Mouse (Mus musculus): ENCODE results near the gene Casp9.

Gene Casp9

DNA sequence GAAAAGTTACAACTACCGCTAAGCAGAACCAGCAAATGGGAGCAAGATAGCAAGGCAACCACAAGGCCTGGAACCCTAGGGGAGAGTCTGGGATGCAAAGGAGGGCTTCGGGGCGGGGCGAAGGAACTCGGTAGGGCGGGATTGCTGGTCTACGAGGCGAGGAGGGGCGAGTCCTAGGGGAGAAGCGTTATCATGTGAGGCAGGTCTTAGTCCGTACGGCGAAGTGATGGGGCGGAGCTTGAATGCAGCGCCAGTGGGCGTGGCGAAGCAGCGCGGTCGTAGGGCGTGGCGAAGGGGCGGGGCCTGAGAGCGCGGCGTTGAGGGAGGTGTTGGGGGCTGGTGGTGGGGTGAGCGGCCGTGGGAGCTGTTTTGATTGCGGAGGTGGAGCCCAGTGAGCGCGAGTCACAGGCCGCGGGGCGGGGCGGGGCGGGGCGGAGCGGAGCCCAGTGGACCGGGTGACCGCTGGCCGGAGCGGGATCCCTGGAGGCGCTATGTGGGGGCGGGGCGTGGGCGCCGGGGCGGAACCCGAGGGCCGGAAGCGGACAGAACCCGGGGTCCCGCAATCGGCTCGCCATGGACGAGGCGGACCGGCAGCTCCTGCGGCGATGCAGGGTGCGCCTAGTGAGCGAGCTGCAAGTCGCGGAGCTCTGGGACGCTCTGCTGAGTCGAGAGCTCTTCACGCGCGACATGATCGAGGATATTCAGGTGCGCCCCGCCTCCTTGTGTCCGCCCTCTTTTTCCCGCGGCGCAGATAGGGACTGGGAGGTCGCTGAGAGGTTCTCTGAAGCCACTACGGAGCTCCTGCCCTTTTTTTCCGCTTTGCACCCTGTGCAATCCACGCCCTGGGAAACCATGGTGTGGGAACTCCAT lies at the start of gene Casp9:
TSS of gene Casp9 (plus strand) at position 331 of the 870 bp plus-strand sequence.
- peak; percentile 99 for DNase-seq (ENCODE audit: low read depth)

GRCm38 (mm10) chr4:141746578-141747346 lies 46.6 kb upstream of the Casp9 start, which contains the start of gene Agmat:
Gene Agmat (plus strand): TSS chr4:141746672.
- no peak for DNase-seq (ENCODE audit: low read depth)

GRCm38 (mm10) chr4:141749557-141749956 lies 43.9 kb upstream of the Casp9 start:
- no peak for DNase-seq (ENCODE audit: low read depth)

DNA sequence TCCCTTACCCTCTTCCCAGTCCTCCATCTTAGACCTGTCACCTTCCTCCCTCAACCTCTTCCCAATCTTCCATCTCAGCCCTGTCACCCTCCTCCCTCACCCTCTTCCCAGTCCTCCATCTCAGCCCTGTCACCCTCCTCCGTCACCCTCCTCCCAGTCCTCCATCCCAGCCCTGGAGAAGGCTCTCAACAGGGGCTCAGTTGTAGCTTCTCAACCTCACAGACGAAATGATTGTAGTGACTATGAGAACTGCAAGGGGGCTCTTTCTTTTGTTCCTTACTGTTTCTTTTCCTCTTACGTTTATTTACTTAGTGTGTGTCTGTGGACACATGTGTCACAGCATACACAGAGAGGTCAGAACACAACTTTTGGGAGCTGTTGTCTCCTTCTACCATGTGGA lies 42.6 kb upstream of the Casp9 start:
- DNase-seq (ENCODE audit: low read depth): no peak

- no peak for DNase-seq (ENCODE audit: low read depth)
Measured at GRCm38 (mm10) chr4:141751419-141752075, 41.9 kb upstream of the Casp9 start.

DNA sequence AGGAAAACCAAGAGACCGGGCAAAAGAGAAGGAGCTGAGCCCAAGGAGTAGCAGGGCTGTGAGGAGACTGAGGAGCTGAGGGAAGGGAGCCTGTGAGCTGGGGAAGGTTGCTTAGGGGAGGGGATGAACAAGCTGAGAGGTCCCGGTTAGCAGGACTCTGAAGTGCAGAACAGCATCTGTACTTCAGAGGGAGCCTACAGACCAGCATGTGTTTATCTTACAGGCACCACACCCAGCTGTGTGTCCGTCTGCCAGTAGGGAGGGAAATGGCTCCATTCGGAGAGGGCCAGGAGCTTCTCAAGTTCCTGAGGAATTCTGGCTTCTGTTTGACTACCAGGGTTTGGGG lies 41.4 kb upstream of the Casp9 start:
- DNase-seq (ENCODE audit: low read depth): no peak

DNA sequence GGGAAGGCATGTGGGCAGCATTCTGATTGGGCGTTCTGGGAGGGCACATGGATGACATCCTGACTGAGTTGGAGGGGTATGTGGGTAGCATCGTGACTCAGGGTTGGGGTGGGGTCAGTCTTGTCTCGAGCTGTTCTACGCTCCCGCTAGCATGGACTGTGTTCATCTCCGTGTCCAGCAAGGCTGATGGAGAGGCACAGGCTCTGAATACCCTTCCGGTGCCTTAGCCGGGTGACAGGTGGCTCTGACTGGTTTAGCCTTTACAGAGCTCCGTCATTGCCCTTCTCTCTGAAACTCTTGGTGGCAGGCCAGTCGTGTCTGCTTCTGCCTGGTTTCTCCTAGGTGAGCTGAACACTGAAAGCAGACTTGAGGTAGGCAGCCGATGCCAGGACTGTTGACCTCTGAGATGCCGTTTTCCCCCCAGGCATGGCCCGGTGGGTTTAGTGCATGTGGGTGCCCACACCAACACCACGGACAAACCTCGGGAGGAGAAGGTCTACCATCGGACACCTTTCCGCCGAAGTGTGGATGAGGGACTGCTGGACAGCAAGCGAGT lies 38.0 kb upstream of the Casp9 start:
- DNase-seq (ENCODE audit: low read depth): no peak

DNA sequence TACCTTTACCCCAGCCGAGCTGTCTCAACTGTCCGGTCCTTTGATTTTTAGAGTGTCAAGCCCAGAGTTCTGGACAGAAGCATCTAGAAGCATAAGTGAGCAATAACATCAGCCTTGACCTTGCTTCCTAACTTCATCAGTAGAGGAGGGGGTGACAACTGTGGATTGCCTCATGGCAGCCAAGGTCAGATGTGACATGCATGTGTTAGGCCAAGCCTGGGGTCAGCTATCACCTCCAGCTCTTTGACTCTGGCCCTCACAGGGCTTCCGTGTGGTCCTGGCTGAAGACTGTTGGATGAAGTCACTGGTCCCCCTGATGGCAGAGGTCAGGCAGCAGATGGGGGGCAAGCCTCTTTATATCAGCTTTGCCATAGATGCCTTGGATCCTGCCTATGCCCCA lies 36.3 kb upstream of the Casp9 start:
- no peak for DNase-seq (ENCODE audit: low read depth)

DNA sequence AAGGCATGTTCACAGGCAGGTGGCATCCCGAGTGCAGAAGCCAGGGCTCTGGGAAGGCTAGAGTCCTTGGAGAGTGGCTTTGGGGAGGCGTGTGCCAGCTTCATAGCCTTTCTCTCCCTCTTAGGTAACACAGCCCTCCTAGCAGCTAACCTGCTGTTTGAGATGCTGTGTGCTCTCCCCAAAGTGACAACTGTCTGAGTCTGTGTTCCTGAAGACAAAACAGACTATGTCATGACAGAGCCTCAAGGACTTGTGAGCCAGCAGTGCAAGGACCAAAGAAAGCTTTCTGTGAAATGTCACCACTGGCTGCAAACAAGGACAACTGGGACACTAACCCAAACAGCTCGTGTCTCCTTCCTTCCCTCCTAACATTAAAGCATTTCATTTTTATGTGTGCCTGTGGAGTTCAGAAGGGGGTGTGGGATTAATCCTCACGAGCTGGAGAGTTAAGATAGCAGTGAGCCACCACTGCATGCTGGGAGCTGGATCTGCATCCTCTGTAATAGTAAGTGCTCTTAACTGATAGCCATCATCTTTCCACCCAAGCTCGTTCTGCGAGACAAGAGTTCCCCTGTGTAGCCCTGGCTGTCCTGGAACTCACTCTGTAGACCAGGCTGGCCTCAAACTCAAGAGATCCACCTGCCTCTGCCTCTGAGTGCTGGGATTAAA lies 34.4 kb upstream of the Casp9 start:
- DNase-seq (ENCODE audit: low read depth): no peak

- no peak for DNase-seq (ENCODE audit: low read depth)
Measured at GRCm38 (mm10) chr4:141760942-141761341, 32.5 kb upstream of the Casp9 start.

DNA sequence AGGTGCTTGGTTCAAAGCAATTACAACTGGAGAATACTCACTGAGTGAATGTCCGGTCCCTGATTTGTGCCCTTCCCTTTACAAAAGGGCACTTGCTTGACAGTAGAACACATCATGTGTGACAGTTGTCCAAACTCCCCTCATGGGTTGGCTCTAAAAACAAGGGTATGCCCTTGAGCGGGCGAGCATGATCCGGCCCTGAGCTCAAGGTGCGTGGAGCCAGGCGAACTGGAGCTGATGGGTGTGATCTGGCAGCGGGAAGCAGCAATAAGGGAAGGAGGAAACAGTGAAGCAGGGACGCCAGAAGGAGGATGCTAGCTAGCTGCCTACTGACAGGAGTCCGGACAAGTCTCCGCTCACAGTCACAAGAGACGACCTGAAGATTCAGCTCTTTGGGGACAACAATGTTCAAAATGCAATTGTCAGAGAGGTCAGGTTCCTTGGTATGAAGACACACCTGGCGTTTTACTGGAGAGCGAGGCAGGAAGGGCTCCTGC lies 31.3 kb upstream of the Casp9 start:
- DNase-seq (ENCODE audit: low read depth): no peak

DNA sequence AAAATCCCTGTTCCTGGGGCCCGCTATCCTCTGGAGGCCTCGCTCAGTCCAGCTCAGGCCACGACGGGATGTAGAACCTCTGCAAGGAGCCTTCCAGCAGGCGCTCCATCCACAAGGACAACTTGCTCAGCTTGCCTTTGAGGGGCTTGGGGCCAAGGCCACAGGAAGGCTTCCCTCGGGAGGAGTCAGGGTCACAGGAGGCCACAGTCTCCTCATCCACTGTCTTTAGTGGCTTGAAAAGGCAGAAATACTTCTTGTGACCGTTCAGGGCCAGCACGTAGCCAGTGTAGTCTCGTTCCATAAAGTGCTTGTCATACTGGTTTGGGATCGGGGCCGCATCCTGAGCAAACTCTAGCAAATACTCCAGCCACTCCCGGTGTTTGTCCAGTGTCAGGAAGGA lies 29.9 kb upstream of the Casp9 start:
- DNase-seq (ENCODE audit: low read depth): no peak

- DNase-seq (ENCODE audit: low read depth): no peak
Measured at GRCm38 (mm10) chr4:141765008-141765407, 28.4 kb upstream of the Casp9 start.

- no peak for DNase-seq (ENCODE audit: low read depth)
Measured at GRCm38 (mm10) chr4:141766316-141766667, 27.1 kb upstream of the Casp9 start.

DNA sequence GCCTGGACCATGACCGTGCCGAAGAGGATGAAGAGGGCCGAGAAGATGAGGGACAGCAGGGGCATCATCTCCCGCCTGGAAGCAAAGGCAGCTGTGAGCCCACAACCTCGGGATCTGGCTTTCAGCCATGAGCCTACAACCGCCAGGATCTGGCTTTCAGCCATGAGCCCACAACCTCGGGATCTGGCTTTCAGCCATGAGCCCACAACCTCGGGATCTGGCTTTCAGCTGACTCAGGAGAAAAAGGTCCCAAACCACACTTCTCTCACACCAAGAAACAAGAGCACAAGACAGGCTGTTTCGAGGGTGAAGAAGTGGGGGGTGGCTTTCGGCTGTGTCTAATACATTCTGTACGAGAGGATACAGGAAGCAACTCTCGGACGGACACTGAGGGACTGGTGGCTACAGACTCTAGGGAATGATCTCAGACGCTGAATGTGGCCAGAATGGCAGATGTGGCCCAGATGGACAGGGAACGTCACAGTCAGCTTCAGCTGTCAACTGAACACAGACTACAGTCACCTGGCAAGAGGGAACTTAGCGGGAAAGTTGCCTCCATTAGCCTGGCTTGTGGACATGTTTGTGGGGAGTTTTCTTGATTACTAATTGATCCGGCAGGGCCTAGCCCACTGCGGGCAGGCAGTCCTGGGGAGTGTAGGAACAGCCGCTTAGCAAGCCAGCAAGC lies 26.6 kb upstream of the Casp9 start:
- no peak for DNase-seq (ENCODE audit: low read depth)

- DNase-seq (ENCODE audit: low read depth): no peak
Measured at GRCm38 (mm10) chr4:141767353-141768036, 25.9 kb upstream of the Casp9 start.

GRCm38 (mm10) chr4:141769501-141770160 lies 23.8 kb upstream of the Casp9 start:
- no peak for DNase-seq (ENCODE audit: low read depth)

- peak; percentile 89 for DNase-seq (ENCODE audit: low read depth)
Measured at GRCm38 (mm10) chr4:141771823-141772222, 21.6 kb upstream of the Casp9 start.

DNA sequence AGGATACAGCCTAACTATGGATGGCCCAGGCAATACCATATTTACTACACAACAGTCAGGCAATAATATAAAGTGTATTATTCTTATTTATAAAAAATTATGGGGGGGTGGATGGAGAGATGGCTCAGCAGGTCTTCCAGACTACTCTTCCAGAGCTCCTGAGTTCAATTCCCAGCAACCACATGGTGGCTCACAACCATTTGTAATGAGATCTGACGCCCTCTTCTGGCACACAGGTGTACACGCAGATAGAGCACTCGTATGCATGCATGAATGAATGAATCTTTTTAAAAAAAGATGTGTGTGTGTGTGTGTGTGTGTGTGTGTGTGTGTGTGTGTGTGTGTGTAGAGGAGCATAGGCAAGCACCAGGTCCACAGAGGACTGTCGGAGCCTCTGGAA lies 20.4 kb upstream of the Casp9 start:
- peak; percentile 24 for DNase-seq (ENCODE audit: low read depth)

DNA sequence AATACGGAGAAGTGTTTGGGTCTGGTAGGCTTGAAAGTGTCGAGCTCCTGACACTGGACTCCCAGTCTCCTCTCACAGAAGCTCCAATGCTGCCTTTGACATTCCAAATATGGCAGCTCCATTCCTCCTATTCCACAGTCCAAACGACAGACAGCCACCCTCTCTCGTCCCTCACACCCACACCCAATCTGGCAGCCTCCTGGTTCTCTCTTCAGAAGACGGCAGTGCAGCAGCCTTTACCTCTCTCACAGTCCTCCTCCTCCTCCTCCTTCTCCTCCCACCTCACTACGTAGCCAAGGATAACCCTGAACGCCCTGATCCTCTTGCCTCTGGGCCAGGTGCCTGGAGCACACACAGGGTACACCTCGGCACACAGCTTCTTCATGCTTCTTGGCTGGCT lies 13.6 kb upstream of the Casp9 start:
- no peak for DNase-seq (ENCODE audit: low read depth)
